Mouse (Mus musculus) layer of hippocampus, postnatal 36 days (tissue): ENCODE data around the gene Btbd10. TPM values are rescaled to one million over a fixed set of nuclear protein-coding genes. Genes with fewer than 3 reads are reported as not detected.
A peak's percentile ranks its signal among the peaks of the same experiment; 100 is the strongest.

Experiments used
- DNase-seq, 2 experiments: peaks; one replicate each; pipeline ENCODE4 v3.0.0; 2022
- total RNA-seq, 2 experiments: library from RNA; stranded (reverse); gene quantifications; 2 replicates each; pipeline ENCODE4 v1.2.3; 2021

Btbd10 gene
- total RNA-seq, 2 experiments from 2014 or later = 59.1 to 63.0 TPM

DNA sequence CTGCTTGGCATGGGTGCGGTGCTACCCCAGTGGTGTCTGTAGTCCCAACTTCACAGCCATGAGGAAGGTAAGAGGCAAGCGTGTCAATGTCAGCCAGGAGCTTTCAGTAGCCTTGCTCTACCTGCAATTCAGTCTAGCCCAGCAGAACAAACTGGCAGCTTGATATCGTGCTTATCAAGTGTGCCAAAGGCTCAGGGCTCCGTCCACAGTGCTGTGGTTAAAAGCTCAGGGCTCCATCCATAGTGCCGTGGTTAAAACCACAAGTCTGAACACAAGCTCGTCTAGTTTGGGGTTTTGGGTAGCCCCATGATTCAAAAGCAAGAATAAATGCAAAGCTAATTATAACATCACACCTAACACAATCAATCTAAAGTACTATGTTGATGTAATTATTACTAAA lies 74.6 kb downstream of the Btbd10 start:
- DNase-seq = no peak

DNA sequence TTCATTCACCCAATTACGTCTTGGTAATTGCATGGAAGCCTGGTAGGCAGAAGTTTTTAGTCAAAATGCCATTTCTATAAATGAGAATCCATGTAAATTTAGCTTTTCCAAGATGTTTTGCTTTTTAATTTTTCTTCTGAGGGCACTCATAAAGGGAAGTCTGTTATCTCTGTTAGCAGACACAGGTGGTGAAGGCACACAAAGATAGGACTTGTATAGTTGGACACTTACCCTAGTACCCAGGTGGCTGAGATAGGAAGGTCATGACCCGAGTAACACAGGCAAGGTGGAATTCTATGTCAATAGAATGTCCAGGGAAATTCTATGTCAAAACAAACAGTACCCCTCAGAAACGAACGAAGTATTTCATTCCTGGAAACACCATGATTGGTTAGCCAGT lies 77.0 kb downstream of the Btbd10 start:
- no peak for DNase-seq

DNA sequence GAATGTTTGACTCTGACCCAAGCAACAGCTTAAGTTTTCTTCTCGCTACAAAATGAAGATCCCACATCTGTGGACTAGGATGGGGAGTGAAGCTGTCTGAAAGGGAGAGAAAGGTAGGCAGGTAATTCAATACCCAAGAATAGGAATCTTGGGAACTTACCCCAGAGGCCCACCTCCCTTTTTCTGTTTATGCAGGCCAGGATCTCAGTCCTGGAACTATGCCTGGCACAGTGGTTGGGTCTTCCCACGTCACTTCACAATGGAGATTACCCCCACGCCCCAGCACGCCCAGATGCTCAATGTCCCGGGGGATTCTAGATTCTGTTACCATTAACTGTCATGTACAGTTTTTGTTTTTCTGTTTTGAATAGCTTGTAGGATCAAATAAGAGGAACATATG lies 77.5 kb downstream of the Btbd10 start:
- DNase-seq = no peak

DNA sequence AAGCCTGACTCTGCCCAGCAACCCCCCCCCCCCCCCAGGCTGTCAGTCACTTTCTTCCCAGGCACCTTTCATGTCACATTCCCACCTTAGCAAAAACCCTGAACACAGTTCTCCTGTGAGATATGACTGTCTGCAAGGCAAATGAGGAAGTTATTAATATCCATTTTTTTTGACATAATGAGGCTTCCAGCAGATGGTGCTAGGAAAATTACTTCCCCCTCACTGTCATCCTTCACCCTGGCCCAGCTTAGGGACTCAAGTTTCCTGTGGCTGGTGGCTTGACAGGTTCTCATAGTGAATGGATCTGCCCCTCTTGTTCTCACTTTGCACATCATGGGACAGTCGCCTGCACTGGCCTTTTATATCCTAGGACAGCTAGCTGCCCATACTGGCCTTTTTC lies 80.0 kb downstream of the Btbd10 start:
- no peak for DNase-seq

DNA sequence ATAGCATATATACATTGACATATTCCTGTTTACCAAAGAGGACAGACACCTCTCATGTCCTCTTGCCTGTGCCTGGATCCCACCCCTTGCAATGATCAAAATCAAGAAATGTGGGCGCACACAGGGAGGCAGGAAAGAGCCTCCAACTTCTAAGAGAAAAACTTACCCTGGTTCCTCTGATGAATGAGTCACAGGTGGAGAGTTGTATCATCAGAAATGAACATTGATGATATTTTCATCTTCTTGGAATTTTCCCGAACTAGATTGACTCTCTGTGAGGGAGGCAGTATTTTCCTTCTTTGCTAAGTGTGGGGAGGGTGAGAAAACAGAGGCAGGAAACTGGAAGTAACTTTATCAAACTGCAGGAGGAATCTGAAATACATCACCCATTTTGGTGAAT lies 83.8 kb downstream of the Btbd10 start:
- DNase-seq = no peak

DNA sequence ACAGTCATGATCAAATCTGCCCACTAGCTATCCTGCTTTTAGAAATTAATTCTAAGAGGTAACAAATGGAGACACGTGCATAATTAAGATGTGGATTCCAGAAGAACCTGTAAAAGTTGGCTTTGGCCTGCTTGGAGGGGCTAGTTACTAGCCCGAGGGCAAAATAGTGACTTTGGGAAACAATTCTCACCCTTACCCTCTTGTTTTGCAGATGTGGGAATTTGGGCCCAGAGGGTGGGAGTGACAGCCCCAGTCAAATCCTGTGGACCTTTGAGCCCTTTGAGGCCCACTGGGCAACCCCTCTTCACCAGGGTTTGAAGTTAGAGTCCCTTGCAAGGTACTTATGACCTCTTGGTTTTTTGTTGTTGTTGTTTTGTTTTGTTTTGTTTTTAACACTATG lies 89.9 kb downstream of the Btbd10 start:
- no peak for DNase-seq

DNA sequence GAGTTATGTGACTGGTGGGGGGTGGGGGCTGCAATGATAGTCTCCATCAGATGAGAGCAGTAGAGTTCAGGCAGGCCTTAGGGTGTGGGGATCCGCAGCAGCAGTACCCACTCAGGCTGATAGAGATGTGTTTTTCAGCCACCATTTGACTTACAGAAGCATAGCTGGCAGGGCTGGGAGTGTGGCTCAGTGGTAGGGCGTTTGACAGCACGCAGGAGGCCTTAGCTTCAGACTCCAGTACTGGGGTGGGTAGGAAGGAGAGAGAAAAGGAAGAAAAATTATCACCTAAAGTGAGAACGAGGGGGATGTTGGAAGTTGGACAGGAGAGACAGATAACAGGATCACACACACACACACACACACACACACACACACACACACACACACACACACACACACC lies 90.7 kb downstream of the Btbd10 start:
- no peak for DNase-seq

DNA sequence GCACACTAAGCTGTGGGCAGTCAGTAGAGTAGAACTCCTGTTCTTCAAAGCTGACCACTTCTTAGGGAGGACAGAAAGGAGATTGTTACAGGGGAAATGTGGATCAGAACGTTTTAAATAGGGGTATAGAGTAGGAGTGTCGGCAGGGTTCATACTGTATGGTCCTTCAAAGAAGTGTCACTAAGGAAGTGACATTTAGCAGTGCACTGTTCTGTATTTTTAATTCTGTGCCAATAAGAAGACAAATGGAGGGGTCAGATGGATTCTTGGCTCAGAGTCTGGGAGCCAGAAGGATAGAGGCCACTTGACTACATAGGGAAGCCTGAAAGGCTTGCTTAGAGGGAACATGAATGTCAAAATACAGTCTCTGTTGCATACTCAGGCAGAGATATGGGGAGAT lies 91.9 kb downstream of the Btbd10 start:
- DNase-seq = no peak

DNA sequence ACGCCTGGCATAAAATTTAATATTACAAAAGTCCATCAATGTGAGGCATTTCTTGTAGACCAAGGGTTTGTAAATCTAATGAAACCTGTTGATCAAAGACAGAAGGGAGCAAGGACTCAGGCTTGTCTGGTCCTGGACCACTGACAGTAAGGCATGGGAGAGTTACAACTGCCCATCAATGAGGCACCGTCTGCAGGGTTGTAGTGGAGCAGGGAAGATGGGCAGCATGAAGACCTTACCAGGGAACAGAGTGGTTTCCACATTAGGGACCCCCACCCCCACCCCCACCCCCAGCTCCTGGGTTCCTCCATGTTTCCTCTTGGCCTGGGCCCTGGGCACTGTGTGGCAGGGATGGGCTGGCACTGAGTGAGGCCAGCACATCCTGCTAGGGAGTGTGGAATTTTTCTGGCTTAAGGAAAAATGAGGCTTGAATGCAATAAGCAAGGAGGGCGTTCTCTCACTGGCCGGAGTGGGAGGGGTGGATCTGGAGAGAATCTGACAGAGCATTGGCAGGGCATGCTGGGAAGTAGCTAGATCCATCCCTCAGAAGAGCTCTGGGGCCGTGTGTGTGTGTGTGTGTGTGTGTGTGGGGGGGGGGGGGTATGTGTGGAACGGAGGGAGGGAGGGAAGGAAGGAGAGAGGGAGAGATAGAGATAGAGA lies 96.7 kb downstream of the Btbd10 start:
- no peak for DNase-seq

DNA sequence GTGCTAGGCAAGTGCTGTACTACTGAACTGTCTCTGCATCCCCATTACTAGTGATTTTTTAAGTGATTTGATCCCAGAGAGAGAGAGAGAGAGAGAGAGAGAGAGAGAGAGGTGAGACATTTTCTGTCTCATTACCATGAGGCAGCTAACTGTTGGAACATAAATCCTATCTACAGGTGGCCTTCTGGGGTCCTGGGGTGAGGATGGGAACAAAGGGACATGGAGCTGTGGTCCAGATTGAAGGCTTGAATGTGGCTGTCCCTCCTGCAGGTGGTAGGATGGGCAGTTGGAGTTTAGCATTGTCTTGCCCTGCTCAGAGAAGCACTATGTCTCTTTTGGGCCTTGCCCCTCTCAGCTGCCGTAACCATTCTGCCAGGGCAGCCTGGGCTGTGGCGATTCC lies 98.2 kb downstream of the Btbd10 start:
- no peak for DNase-seq

DNA sequence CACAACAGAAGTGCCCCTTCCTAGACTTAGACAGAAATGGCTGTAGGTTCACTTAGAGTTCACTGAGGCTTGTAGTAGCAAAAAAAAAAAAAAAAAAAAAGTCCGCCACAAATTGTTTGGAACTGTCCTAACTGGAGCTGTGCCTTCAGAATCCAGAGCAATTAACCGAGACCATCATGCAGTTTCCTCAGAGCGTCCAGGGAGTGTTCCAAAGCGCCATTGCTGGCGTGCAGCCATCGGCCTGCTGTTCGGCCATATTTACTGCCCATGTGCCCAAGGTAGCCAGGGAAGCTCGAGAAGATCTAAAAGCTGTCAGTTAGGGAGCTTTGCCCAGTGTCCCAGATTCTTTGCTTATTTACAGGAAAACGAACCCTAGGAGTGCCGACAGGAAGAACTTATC lies 98.6 kb downstream of the Btbd10 start:
- DNase-seq = no peak

DNA sequence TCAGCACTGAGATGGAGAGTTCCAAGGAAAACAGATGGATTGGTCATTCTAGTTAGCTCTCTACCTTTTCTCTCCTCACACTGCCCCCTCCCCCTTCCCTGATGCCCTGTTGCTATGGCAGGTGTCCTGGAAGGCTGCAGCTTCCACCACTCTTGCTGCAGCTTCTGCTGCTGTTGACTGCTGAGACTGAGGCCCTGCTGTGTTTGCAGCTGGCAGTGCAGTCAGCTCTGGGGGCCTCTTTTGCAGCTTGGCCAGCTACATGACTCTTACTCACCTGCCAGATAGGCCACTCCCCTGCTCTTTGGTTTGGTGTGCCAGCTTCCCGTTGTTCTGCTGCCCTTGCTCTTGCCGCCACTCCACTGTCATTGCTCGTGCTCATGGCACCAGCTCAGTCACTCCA lies 99.3 kb downstream of the Btbd10 start:
- no peak for DNase-seq

DNA sequence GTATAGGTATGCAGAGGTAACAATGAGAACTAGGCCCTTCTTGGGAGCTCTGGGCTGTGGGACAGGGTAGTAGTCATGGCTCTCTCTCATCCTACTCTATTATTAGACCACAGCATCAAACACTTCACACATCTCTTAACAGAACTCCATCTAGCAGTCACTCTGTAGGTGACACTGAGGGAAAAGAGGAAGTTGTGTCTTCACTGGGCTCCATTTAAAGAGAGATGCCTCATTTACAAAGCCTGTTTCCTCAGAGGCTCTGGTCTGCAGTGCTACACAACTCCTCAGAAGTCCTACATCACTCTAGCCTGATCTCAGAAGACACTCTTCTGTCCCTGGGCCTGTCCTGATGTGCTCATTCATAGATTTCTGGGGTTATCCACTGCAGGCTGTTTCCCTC lies 100.1 kb downstream of the Btbd10 start:
- DNase-seq = no peak

DNA sequence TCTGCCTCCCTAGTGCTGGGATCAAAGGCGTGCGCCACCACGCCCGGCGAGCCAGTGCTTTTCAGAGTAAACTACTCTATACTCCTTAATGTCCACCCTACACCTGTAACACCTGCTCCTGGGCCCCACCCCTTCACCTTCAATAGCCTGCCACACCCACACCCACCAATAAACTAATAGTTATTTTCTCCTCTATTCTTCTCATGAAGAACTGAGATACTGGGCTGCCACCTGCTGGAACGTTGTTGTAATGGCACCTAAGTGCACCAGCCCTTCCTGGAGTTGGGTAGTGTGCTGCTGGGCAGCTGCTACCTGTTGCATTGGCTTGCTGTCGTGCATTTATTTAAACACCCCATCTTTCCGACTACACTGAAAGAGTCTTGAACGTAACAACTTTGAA lies 100.9 kb downstream of the Btbd10 start:
- DNase-seq = peak; percentile 55 to 61

Other genes with a start within 250 kb of the Btbd10 start
- 10 to 100 TPM; 38.3 to 39.3 TPM for gene Arntl, start 161.9 kb downstream of the Btbd10 start, total RNA-seq
- not detected for gene Pth, start 19.2 kb upstream of the Btbd10 start, total RNA-seq
- gene Far1, start 144.4 kb upstream of the Btbd10 start, total RNA-seq = 100 to 1,000 TPM; 116 to 131 TPM